Mouse (Mus musculus) embryonic facial prominence, embryonic 12.5 days (tissue): Measurements from ENCODE around the gene Dlec1. TPM values are rescaled to one million over a fixed set of nuclear protein-coding genes. Genes with fewer than 3 reads are reported as not detected.
A peak's percentile ranks its signal among the peaks of the same experiment; 100 is the strongest.

Experiments
- ATAC-seq: fragments of 200-750 bp; cut with Nextera tagmentation; 2 replicates; pipeline ENCODE4 v1.8.0; 2017; ENCODE audit not compliant: insufficient number of reproducible peaks, insufficient read depth, low FRiP score, low TSS enrichment
- H3K27ac ChIP-seq: fragments of 300-500 bp; sonication (generic); 2 replicates; pipeline ENCODE4 v1.5.1; 2016; ENCODE audit warnings: mild to moderate bottlenecking
- H3K27me3 ChIP-seq: fragments of 300-500 bp; sonication (generic); 2 replicates; pipeline ENCODE4 v1.6.1; 2016; ENCODE audit warnings: mild to moderate bottlenecking, moderate library complexity
- H3K36me3 ChIP-seq: fragments of 300-500 bp; sonication (generic); 2 replicates; pipeline ENCODE4 v1.6.1; 2016; ENCODE audit warnings: mild to moderate bottlenecking
- H3K4me1 ChIP-seq: fragments of 300-500 bp; sonication (generic); 2 replicates; pipeline ENCODE4 v1.6.1; 2016
- H3K4me2 ChIP-seq: fragments of 300-500 bp; sonication (generic); replicated peaks from 2 replicates; pipeline ENCODE4 v1.6.1; 2016; ENCODE audit warnings: mild to moderate bottlenecking, moderate library complexity
- H3K4me3 ChIP-seq: fragments of 300-500 bp; sonication (generic); 2 replicates; pipeline ENCODE4 v1.5.1; 2016; ENCODE audit warnings: mild to moderate bottlenecking
- H3K9ac ChIP-seq: fragments of 300-500 bp; sonication (generic); 2 replicates; pipeline ENCODE4 v1.6.1; 2016; ENCODE audit warnings: mild to moderate bottlenecking, moderate library complexity
- H3K9me3 ChIP-seq: fragments of 300-500 bp; sonication (generic); 2 replicates; pipeline ENCODE4 v1.6.1; 2016; ENCODE audit warnings: mild to moderate bottlenecking, moderate library complexity
- WGBS: fragments of 180-500 bp; shearing (Covaris S2); methylation state at CpG from one replicate; pipeline ENCODE4 v1.1.7; 2016; 5-methylcytosine and 5-hydroxymethylcytosine counted together
- polyA plus RNA-seq: library from polyadenylated mRNA; unstranded; fragments of >200 nt; fragmentation: Nextera tagmentation; extraction: Ambion mirVana; gene quantifications from 2 replicates; pipeline ENCODE4 v1.2.1, GENCODE M21; 2016

Dlec1 gene
- polyA plus RNA-seq, 1 experiment from 2014 or later = 1.7 TPM

GRCm38 (mm10) chr9:119091581-119092310 is 10.5 kb upstream of the Dlec1 start:
- ATAC-seq = no peak
- Histone ChIP-seq H3K9me3 (no peaks in the 10 kb centered on the region), H3K4me1 (peaks cover 34% of the 10 kb centered on the region), H3K27me3 (peaks cover 23% of the 10 kb centered on the region), H3K4me2 (peak overlapping the region; percentile 88), H3K27ac (no peak overlapping the region), H3K9ac (peak overlapping the region; percentile 64; the same call in 1 of the 2 replicates), H3K36me3 (no peaks in the 10 kb centered on the region), H3K4me3 (peak overlapping the region; percentile 59)
- WGBS = 62% methylated on average over 12 of the region's 12 CpGs

- peaks cover 23% of the 10 kb centered on the region for H3K27me3 ChIP-seq
- 2% methylated on average over 45 of the region's 45 CpGs for WGBS
These were observed 9.5 kb upstream of the Dlec1 start for GRCm38 (mm10) chr9:119092473-119093418.

GRCm38 (mm10) chr9:119093419-119094295 is 8.6 kb upstream of the Dlec1 start, which contains the start of gene Plcd1:
TSS of gene Plcd1 (minus strand) at chr9:119093502.
- H3K4me2 ChIP-seq = peak within 1 kb of the TSS; percentile 88
- 7% methylated on average over 45 of the region's 45 CpGs for WGBS
- peak within 1 kb of the TSS; percentile 59 for H3K4me3 ChIP-seq
- H3K36me3 ChIP-seq = no peaks in the 10 kb centered on the region
- H3K9ac ChIP-seq = peak within 1 kb of the TSS; percentile 64
- peaks cover 23% of the 10 kb centered on the region for H3K27me3 ChIP-seq
- H3K4me1 ChIP-seq = peaks cover 22% of the 10 kb centered on the region
- peak; percentile 66 for ATAC-seq
- no peaks in the 10 kb centered on the region for H3K9me3 ChIP-seq
- H3K27ac ChIP-seq = no peak within 1 kb of the TSS

More at GRCm38 (mm10) chr9:119092473-119093418, 9.5 kb upstream of the Dlec1 start:
- Histone ChIP-seq H3K4me1 (peaks cover 31% of the 10 kb centered on the region), H3K9me3 (no peaks in the 10 kb centered on the region), H3K27ac (no peak overlapping the region), H3K9ac (peak overlapping the region; percentile 64), H3K36me3 (no peaks in the 10 kb centered on the region), H3K4me3 (peak overlapping the region; percentile 59), H3K4me2 (peak overlapping the region; percentile 88)
- no peak for ATAC-seq

- peaks cover 16% of the 10 kb centered on the region for H3K4me1 ChIP-seq
- 0 out of 2 replicates have a peak overlapping the region, but pooled peaks have one; percentile 64 for H3K9ac ChIP-seq
These were observed 7.7 kb upstream of the Dlec1 start for GRCm38 (mm10) chr9:119094462-119095109.

GRCm38 (mm10) chr9:119100177-119100898 is 1.9 kb upstream of the Dlec1 start:
- no peak overlapping the region; the same call in 1 of the 2 replicates for H3K4me2 ChIP-seq
- 17% methylated on average over 15 of the region's 15 CpGs for WGBS
- H3K4me1 ChIP-seq = peaks cover 4% of the 10 kb centered on the region; the same call in 1 of the 2 replicates

More at GRCm38 (mm10) chr9:119094462-119095109, 7.7 kb upstream of the Dlec1 start:
- no peak overlapping the region for H3K27ac ChIP-seq
- H3K27me3 ChIP-seq = peaks cover 23% of the 10 kb centered on the region
- WGBS = 80% methylated on average over 13 of the region's 13 CpGs
- H3K9me3 ChIP-seq = no peaks in the 10 kb centered on the region
- H3K4me2 ChIP-seq = no peak overlapping the region
- no peaks in the 10 kb centered on the region for H3K36me3 ChIP-seq
- H3K4me3 ChIP-seq = no peak overlapping the region
- ATAC-seq = no peak

GRCm38 (mm10) chr9:119102783-119103113 is 470 bp downstream of the Dlec1 start:
- Histone ChIP-seq H3K4me3 (peak overlapping the region; percentile 70), H3K36me3 (no peaks in the 10 kb centered on the region), H3K4me2 (peak overlapping the region; percentile 79), H3K27me3 (no peaks in the 10 kb centered on the region; the same call in 1 of the 2 replicates), H3K9ac (peak overlapping the region; percentile 40), H3K9me3 (no peaks in the 10 kb centered on the region), H3K4me1 (peaks cover 4% of the 10 kb centered on the region; the same call in 1 of the 2 replicates), H3K27ac (0 out of 2 replicates have a peak overlapping the region, but pooled peaks have one; percentile 5)
- ATAC-seq = no peak
- 4% methylated on average over 19 of the region's 19 CpGs for WGBS

More at GRCm38 (mm10) chr9:119100177-119100898, 1.9 kb upstream of the Dlec1 start:
- H3K27me3 ChIP-seq = no peaks in the 10 kb centered on the region; the same call in 1 of the 2 replicates
- no peak for ATAC-seq
- H3K9me3 ChIP-seq = no peaks in the 10 kb centered on the region
- H3K4me3 ChIP-seq = no peak overlapping the region
- H3K36me3 ChIP-seq = no peaks in the 10 kb centered on the region
- H3K27ac ChIP-seq = no peak overlapping the region
- H3K9ac ChIP-seq = no peak overlapping the region

GRCm38 (mm10) chr9:119107566-119107965 is 5.3 kb downstream of the Dlec1 start:
- H3K27me3 ChIP-seq = no peaks in the 10 kb centered on the region; the same call in 1 of the 2 replicates
- no peaks in the 10 kb centered on the region for H3K9me3 ChIP-seq
- no peak overlapping the region for H3K9ac ChIP-seq
- no peak overlapping the region for H3K4me3 ChIP-seq
- ATAC-seq = no peak
- H3K4me2 ChIP-seq = no peak overlapping the region
- H3K4me1 ChIP-seq = peaks cover 27% of the 10 kb centered on the region
- no peak overlapping the region for H3K27ac ChIP-seq
- no peaks in the 10 kb centered on the region for H3K36me3 ChIP-seq
- 86% methylated on average over 4 of the region's 4 CpGs for WGBS

- no peaks in the 10 kb centered on the region for H3K9me3 ChIP-seq
- no peak for ATAC-seq
- H3K4me3 ChIP-seq = no peak overlapping the region
- 28% methylated on average over 12 of the region's 12 CpGs for WGBS
- H3K27ac ChIP-seq = peak overlapping the region; percentile 56
- H3K4me2 ChIP-seq = no peak overlapping the region
- H3K4me1 ChIP-seq = peaks cover 23% of the 10 kb centered on the region
- no peak overlapping the region for H3K9ac ChIP-seq
- no peaks in the 10 kb centered on the region for H3K27me3 ChIP-seq
- no peaks in the 10 kb centered on the region for H3K36me3 ChIP-seq
These were observed 7.5 kb downstream of the Dlec1 start for GRCm38 (mm10) chr9:119109685-119110353.

GRCm38 (mm10) chr9:119110640-119111039 is 8.4 kb downstream of the Dlec1 start:
- H3K4me2 ChIP-seq = no peak overlapping the region
- peaks cover 23% of the 10 kb centered on the region for H3K4me1 ChIP-seq
- WGBS = 40% methylated on average over 3 of the region's 3 CpGs
- H3K4me3 ChIP-seq = no peak overlapping the region
- H3K27me3 ChIP-seq = no peaks in the 10 kb centered on the region
- H3K9ac ChIP-seq = no peak overlapping the region
- no peak for ATAC-seq
- no peaks in the 10 kb centered on the region for H3K36me3 ChIP-seq
- H3K9me3 ChIP-seq = no peaks in the 10 kb centered on the region
- peak overlapping the region; percentile 56; the same call in 1 of the 2 replicates for H3K27ac ChIP-seq

- WGBS = 83% methylated on average over 17 of the region's 17 CpGs
- no peak overlapping the region for H3K9ac ChIP-seq
These were observed 12.6 kb downstream of the Dlec1 start for GRCm38 (mm10) chr9:119114911-119115310.

More at GRCm38 (mm10) chr9:119114911-119115310, 12.6 kb downstream of the Dlec1 start:
- ATAC-seq = no peak
- Histone ChIP-seq H3K27me3 (no peaks in the 10 kb centered on the region), H3K36me3 (no peaks in the 10 kb centered on the region), H3K9me3 (no peaks in the 10 kb centered on the region), H3K4me3 (no peak overlapping the region), H3K4me1 (peaks cover 13% of the 10 kb centered on the region), H3K27ac (no peak overlapping the region), H3K4me2 (no peak overlapping the region)
